Mouse (Mus musculus) megakaryocyte, embryonic 14.5 days (primary cell): ENCODE measurements around the gene Prps1.

Experiments
- FLI1 ChIP-seq: IDR thresholded peaks from 2 replicates; pipeline ENCODE4 v1.6.1; 2012; ENCODE audit warnings: low read length, inconsistent platforms, mixed read lengths
- GATA1 ChIP-seq: IDR thresholded peaks from 3 replicates; pipeline ENCODE4 v1.6.1; 2012; ENCODE audit warnings: mixed read lengths, low read length, inconsistent platforms, borderline replicate concordance

GRCm38 (mm10) chrX:140513379-140513778, 57.0 kb downstream of the Prps1 start:
- no peak for TF ChIP-seq GATA1
- TF ChIP-seq FLI1 = no peak
